Mouse (Mus musculus) limb, embryonic 13.5 days (tissue): Measurements from ENCODE around the gene Trpv2. TPM values are rescaled to one million over a fixed set of nuclear protein-coding genes. Genes with fewer than 3 reads are reported as not detected.
A peak's percentile ranks its signal among the peaks of the same experiment; 100 is the strongest.

ENCODE experiments used
- ATAC-seq: fragments of 200-750 bp; cut with Nextera tagmentation; 2 replicates; pipeline ENCODE4 v1.8.0; 2017; ENCODE audit warnings: low read depth, moderate number of reproducible peaks, moderate TSS enrichment; ENCODE audit not compliant: low FRiP score
- H3K27ac ChIP-seq: fragments of 300-500 bp; sonication (generic); 2 replicates; pipeline ENCODE4 v1.5.1; 2015; ENCODE audit warnings: inconsistent platforms, mild to moderate bottlenecking, moderate library complexity
- H3K27me3 ChIP-seq: fragments of 300-500 bp; sonication (generic); 2 replicates; pipeline ENCODE4 v1.6.1; 2015; ENCODE audit warnings: mild to moderate bottlenecking, inconsistent platforms
- H3K36me3 ChIP-seq: fragments of 300-500 bp; sonication (generic); 2 replicates; pipeline ENCODE4 v1.6.1; 2015; ENCODE audit warnings: inconsistent platforms, mild to moderate bottlenecking, moderate library complexity
- H3K4me1 ChIP-seq: fragments of 300-500 bp; sonication (generic); 2 replicates; pipeline ENCODE4 v1.6.1; 2015; ENCODE audit warnings: inconsistent platforms
- H3K4me2 ChIP-seq: fragments of 300-500 bp; sonication (generic); replicated peaks from 2 replicates; pipeline ENCODE4 v1.6.1; 2015; ENCODE audit warnings: inconsistent platforms, mild to moderate bottlenecking, moderate library complexity
- H3K4me3 ChIP-seq: fragments of 300-500 bp; sonication (generic); 2 replicates; pipeline ENCODE4 v1.5.1; 2015; ENCODE audit warnings: moderate library complexity, mild to moderate bottlenecking, inconsistent platforms
- H3K9ac ChIP-seq: fragments of 300-500 bp; sonication (generic); 2 replicates; pipeline ENCODE4 v1.6.1; 2015; ENCODE audit warnings: mild to moderate bottlenecking, inconsistent platforms
- H3K9me3 ChIP-seq: fragments of 300-500 bp; sonication (generic); 2 replicates; pipeline ENCODE4 v1.6.1; 2016; ENCODE audit warnings: inconsistent platforms
- WGBS: fragments of 180-500 bp; shearing (Covaris S2); methylation state at CpG from one replicate; pipeline ENCODE4 v1.1.7; 2015; 5-methylcytosine and 5-hydroxymethylcytosine counted together
- polyA plus RNA-seq: library from polyadenylated mRNA; unstranded; fragments of >200 nt; fragmentation: Nextera tagmentation; extraction: Ambion mirVana; gene quantifications from 2 replicates; pipeline ENCODE4 v1.2.1, GENCODE M21; 2015

The Trpv2 gene
- polyA plus RNA-seq, 1 experiment from 2014 or later, result 2.4 TPM

GRCm38 (mm10) chr11:62621586-62622283 lies 47.4 kb downstream of the Trpv2 start:
- Histone ChIP-seq H3K36me3 (peaks cover 38% of the 10 kb centered on the region), H3K9ac (no peak overlapping the region), H3K27ac (no peak overlapping the region; the same call in 1 of the 2 replicates), H3K9me3 (no peaks in the 10 kb centered on the region), H3K4me3 (no peak overlapping the region), H3K4me2 (no peak overlapping the region), H3K27me3 (no peaks in the 10 kb centered on the region), H3K4me1 (peaks cover 39% of the 10 kb centered on the region)
- 78% methylated on average over 4 of the region's 4 CpGs for WGBS
- no peak for ATAC-seq

- ATAC-seq, result no peak
- no peaks in the 10 kb centered on the region for H3K9me3 ChIP-seq
- peak overlapping the region; percentile 33; the same call in 1 of the 2 replicates for H3K27ac ChIP-seq
- whole genome bisulfite sequencing, result 41% methylated on average over 4 of the region's 4 CpGs
- H3K36me3 ChIP-seq, result peaks cover 33% of the 10 kb centered on the region
- H3K4me1 ChIP-seq, result peaks cover 43% of the 10 kb centered on the region
- no peak overlapping the region for H3K4me3 ChIP-seq
- no peaks in the 10 kb centered on the region for H3K27me3 ChIP-seq
- peak overlapping the region; percentile 2; the same call in 1 of the 2 replicates for H3K9ac ChIP-seq
- no peak overlapping the region for H3K4me2 ChIP-seq
Measured at GRCm38 (mm10) chr11:62622850-62623249, 48.6 kb downstream of the Trpv2 start.

GRCm38 (mm10) chr11:62624341-62625291 lies 50.3 kb downstream of the Trpv2 start:
- Histone ChIP-seq H3K4me2 (peak overlapping the region; percentile 33), H3K4me1 (peaks cover 61% of the 10 kb centered on the region)
- WGBS, result 21% methylated on average over 10 of the region's 10 CpGs

GRCm38 (mm10) chr11:62629352-62630224 lies 55.3 kb downstream of the Trpv2 start:
- Histone ChIP-seq H3K9ac (peak overlapping the region; percentile 59; the same call in 1 of the 2 replicates), H3K4me1 (peaks cover 61% of the 10 kb centered on the region), H3K4me2 (peak overlapping the region; percentile 51), H3K36me3 (peaks cover 10% of the 10 kb centered on the region; the same call in 1 of the 2 replicates), H3K27ac (peak overlapping the region; percentile 39; the same call in 1 of the 2 replicates), H3K9me3 (no peaks in the 10 kb centered on the region), H3K27me3 (no peaks in the 10 kb centered on the region), H3K4me3 (no peak overlapping the region)
- no peak for ATAC-seq
- 4% methylated on average over 9 of the region's 9 CpGs for WGBS

More at GRCm38 (mm10) chr11:62624341-62625291, 50.3 kb downstream of the Trpv2 start:
- Histone ChIP-seq H3K27me3 (no peaks in the 10 kb centered on the region), H3K27ac (peak overlapping the region; percentile 85), H3K4me3 (no peak overlapping the region), H3K9me3 (no peaks in the 10 kb centered on the region), H3K9ac (0 out of 2 replicates have a peak overlapping the region, but pooled peaks have one; percentile 37), H3K36me3 (peaks cover 16% of the 10 kb centered on the region)
- peak; percentile 51; the same call in 1 of the 2 replicates for ATAC-seq

GRCm38 (mm10) chr11:62630225-62630821 lies 56.0 kb downstream of the Trpv2 start:
- H3K36me3 ChIP-seq, result peaks cover 10% of the 10 kb centered on the region; the same call in 1 of the 2 replicates
- H3K9ac ChIP-seq, result peak overlapping the region; percentile 59
- no peaks in the 10 kb centered on the region for H3K9me3 ChIP-seq
- 0 out of 2 replicates have a peak, but pooled peaks have one; percentile 21 for ATAC-seq
- peak overlapping the region; percentile 51 for H3K4me2 ChIP-seq
- peak overlapping the region; percentile 61; the same call in 1 of the 2 replicates for H3K27ac ChIP-seq
- no peak overlapping the region for H3K4me3 ChIP-seq
- 3% methylated on average over 11 of the region's 11 CpGs for WGBS
- H3K27me3 ChIP-seq, result no peaks in the 10 kb centered on the region
- H3K4me1 ChIP-seq, result peaks cover 61% of the 10 kb centered on the region

GRCm38 (mm10) chr11:62631138-62631537 lies 56.9 kb downstream of the Trpv2 start:
- Histone ChIP-seq H3K4me2 (no peak overlapping the region), H3K27me3 (no peaks in the 10 kb centered on the region), H3K36me3 (peaks cover 10% of the 10 kb centered on the region; the same call in 1 of the 2 replicates), H3K9me3 (no peaks in the 10 kb centered on the region), H3K4me1 (peaks cover 61% of the 10 kb centered on the region), H3K27ac (no peak overlapping the region), H3K9ac (0 out of 2 replicates have a peak overlapping the region, but pooled peaks have one; percentile 59), H3K4me3 (no peak overlapping the region)
- ATAC-seq, result no peak
- WGBS, result 40% methylated on average over 4 of the region's 4 CpGs

GRCm38 (mm10) chr11:62635406-62635805 lies 61.1 kb downstream of the Trpv2 start:
- no peaks in the 10 kb centered on the region for H3K36me3 ChIP-seq
- no peak overlapping the region for H3K4me3 ChIP-seq
- H3K4me1 ChIP-seq, result peaks cover 72% of the 10 kb centered on the region
- WGBS, result 57% methylated on average over 3 of the region's 3 CpGs
- H3K27ac ChIP-seq, result peak overlapping the region; percentile 10; the same call in 1 of the 2 replicates
- H3K9me3 ChIP-seq, result no peaks in the 10 kb centered on the region
- no peak overlapping the region for H3K9ac ChIP-seq
- H3K4me2 ChIP-seq, result no peak overlapping the region
- H3K27me3 ChIP-seq, result no peaks in the 10 kb centered on the region
- ATAC-seq, result no peak

GRCm38 (mm10) chr11:62636105-62636839 lies 62.0 kb downstream of the Trpv2 start:
- WGBS, result 62% methylated on average over 11 of the region's 11 CpGs

GRCm38 (mm10) chr11:62636840-62637221 lies 62.5 kb downstream of the Trpv2 start:
- H3K36me3 ChIP-seq, result no peaks in the 10 kb centered on the region
- no peak overlapping the region for H3K27ac ChIP-seq
- H3K4me2 ChIP-seq, result no peak overlapping the region
- H3K27me3 ChIP-seq, result no peaks in the 10 kb centered on the region
- H3K4me3 ChIP-seq, result no peak overlapping the region
- H3K9me3 ChIP-seq, result no peaks in the 10 kb centered on the region
- H3K9ac ChIP-seq, result peak overlapping the region; percentile 10; the same call in 1 of the 2 replicates
- peaks cover 66% of the 10 kb centered on the region for H3K4me1 ChIP-seq
- WGBS, result 77% methylated on average over 3 of the region's 3 CpGs
- no peak for ATAC-seq

More at GRCm38 (mm10) chr11:62636105-62636839, 62.0 kb downstream of the Trpv2 start:
- Histone ChIP-seq H3K27ac (no peak overlapping the region; the same call in 1 of the 2 replicates), H3K4me3 (no peak overlapping the region), H3K4me2 (no peak overlapping the region), H3K9me3 (no peaks in the 10 kb centered on the region), H3K9ac (no peak overlapping the region), H3K27me3 (no peaks in the 10 kb centered on the region), H3K36me3 (no peaks in the 10 kb centered on the region), H3K4me1 (peaks cover 68% of the 10 kb centered on the region)
- ATAC-seq, result no peak

- no peak overlapping the region; the same call in 1 of the 2 replicates for H3K9ac ChIP-seq
- H3K36me3 ChIP-seq, result no peaks in the 10 kb centered on the region
- H3K9me3 ChIP-seq, result no peaks in the 10 kb centered on the region
- WGBS, result 90% methylated on average over 5 of the region's 5 CpGs
- H3K4me2 ChIP-seq, result no peak overlapping the region
- H3K27me3 ChIP-seq, result no peaks in the 10 kb centered on the region
- ATAC-seq, result no peak
- peaks cover 70% of the 10 kb centered on the region for H3K4me1 ChIP-seq
- H3K27ac ChIP-seq, result no peak overlapping the region
- H3K4me3 ChIP-seq, result no peak overlapping the region
Measured at GRCm38 (mm10) chr11:62637401-62637800, 63.1 kb downstream of the Trpv2 start.
